In genomic region chr15:85687630-85688410, GRCm38 (mm10) we compare ENCODE assay signal across 8 mouse cellular contexts. TPM values are rescaled to one million over a fixed set of nuclear protein-coding genes. Genes with fewer than 3 reads are reported as not detected.
A peak's percentile ranks its signal among the peaks of the same experiment; 100 is the strongest.
DNase-seq lines count a peak whose midpoint lies in the region; ATAC-seq and TF ChIP-seq lines count a peak whose summit lies in the region.

No protein-coding gene starts in this region.

- intact Hi-C loops in heart, adult 2 months (cut with DNase I) = no loop called here

- H3K4me3 ChIP-seq in heart, adult 2 months = 0 out of 2 replicates have a peak overlapping the region, but pooled peaks have one; percentile 8
- no peak overlapping the region for H3K4me3 ChIP-seq in embryonic facial prominence, embryonic 10.5 days
- H3K4me3 ChIP-seq in limb, embryonic 11.5 days (ENCODE audit: low read depth, low read length) = no peak overlapping the region

- H3K79me2 ChIP-seq in heart, adult 2 months (replicated peaks; ENCODE audit: control insufficient read depth, insufficient read depth, low read length) = peaks cover 21% of the 10 kb centered on the region

- peaks cover 63% of the 10 kb centered on the region for H3K36me3 ChIP-seq in heart, adult 2 months (ENCODE audit: control insufficient read depth, insufficient read depth, low read length)
- no peaks in the 10 kb centered on the region for H3K36me3 ChIP-seq in embryonic facial prominence, embryonic 10.5 days (replicated peaks)
- no peaks in the 10 kb centered on the region for H3K36me3 ChIP-seq in limb, embryonic 11.5 days (ENCODE audit: control insufficient read depth, insufficient read depth, low read length)

- TF ChIP-seq CTCF in heart, adult 2 months (IDR thresholded peaks at IDR 0.05) = no peak

- H3K27ac ChIP-seq in heart, adult 2 months = peak overlapping the region; percentile 74
- H3K27ac ChIP-seq in embryonic facial prominence, embryonic 10.5 days (replicated peaks) = peak overlapping the region; percentile 65; the same call in 1 of the 2 replicates
- peak overlapping the region; percentile 77 for H3K27ac ChIP-seq in limb, embryonic 11.5 days (replicated peaks; ENCODE audit: low read depth, low read length)

- peaks cover 60% of the 10 kb centered on the region for H3K4me1 ChIP-seq in heart, adult 2 months (ENCODE audit: control insufficient read depth, insufficient read depth, low read length)
- peaks cover 26% of the 10 kb centered on the region for H3K4me1 ChIP-seq in embryonic facial prominence, embryonic 10.5 days
- peaks cover 19% of the 10 kb centered on the region for H3K4me1 ChIP-seq in limb, embryonic 11.5 days (ENCODE audit: control insufficient read depth, insufficient read depth, low read length)

- no peaks in the 10 kb centered on the region for H3K27me3 ChIP-seq in heart, adult 2 months (ENCODE audit: control insufficient read depth, insufficient read depth, low read length)
- H3K27me3 ChIP-seq in embryonic facial prominence, embryonic 10.5 days (replicated peaks; ENCODE audit: low read depth, poor library complexity, severe bottlenecking) = peaks cover 82% of the 10 kb centered on the region
- no peaks in the 10 kb centered on the region for H3K27me3 ChIP-seq in limb, embryonic 11.5 days (ENCODE audit: control insufficient read depth, insufficient read depth, low read length)

- ATAC-seq in limb, embryonic 11.5 days (ENCODE audit: insufficient number of reproducible peaks, low FRiP score, low TSS enrichment, low read depth) = no peak

- H3K9ac ChIP-seq in heart, adult 2 months (ENCODE audit: low read depth, low read length) = peak overlapping the region; percentile 18; the same call in 1 of the 2 replicates
- no peak overlapping the region; the same call in 1 of the 2 replicates for H3K9ac ChIP-seq in limb, embryonic 11.5 days (ENCODE audit: low read length)

- H3K9me3 ChIP-seq in embryonic facial prominence, embryonic 10.5 days = no peaks in the 10 kb centered on the region
- no peaks in the 10 kb centered on the region for H3K9me3 ChIP-seq in limb, embryonic 11.5 days (ENCODE audit: control insufficient read depth, low read length)

- peak in 1 of 2 experiments; percentile 65 for DNase-seq in heart, adult 2 months
- DNase-seq in heart, adult 8-10 months (ENCODE audit: low spot score) = no peak
- DNase-seq in 3134 (ENCODE audit: extremely low read depth, insufficient read length, low spot score) = peak; percentile 68
- no peak for DNase-seq in embryonic facial prominence, embryonic 10.5 days (ENCODE audit: low spot score)
- no peak for DNase-seq in limb, embryonic 11.5 days (ENCODE audit: low spot score)
- DNase-seq in ovary, postnatal 36 days (ENCODE audit: low spot score) = no peak
- DNase-seq in cerebellum, adult 11-12 months = no peak
- DNase-seq in retina, embryonic 14.5 days (ENCODE audit: low spot score) = no peak

- no peak for TF ChIP-seq EP300 in heart, adult 2 months (IDR thresholded peaks at IDR 0.05; ENCODE audit: insufficient read depth, low read depth, low read length)

- WGBS in heart, adult 2 months = 54% methylated on average over 15 of the region's 15 CpGs
- WGBS in embryonic facial prominence, embryonic 10.5 days = 74% methylated on average over 15 of the region's 15 CpGs
- 72% methylated on average over 15 of the region's 15 CpGs for WGBS in limb, embryonic 11.5 days

- H3K4me2 ChIP-seq in limb, embryonic 11.5 days (ENCODE audit: low read depth, severe bottlenecking) = no peak overlapping the region

- no peak for TF ChIP-seq POLR2A in heart, adult 2 months (IDR thresholded peaks at IDR 0.05; ENCODE audit: insufficient read depth, low read depth, low read length)

RNA-seq across cellular contexts. Expression of gene Ppara, which starts 47.0 kb away (rescaled TPM):
- 10 to 100 TPM; 53.1 to 60.7 TPM for total RNA-seq in heart, adult 2 months (2021)
- polyA plus RNA-seq in heart, adult 2 months (2012; rRNA removed) = 12.9 and 25.4 TPM in 2 replicates
- total RNA-seq in heart, adult 8-10 months (2022) = 10 to 100 TPM; 50.2 to 79.0 (median 59.5) TPM
- 0.29 and 0.75 TPM in 2 replicates for polyA plus RNA-seq in embryonic facial prominence, embryonic 10.5 days (2016; fragmentation: Nextera tagmentation; extraction: Ambion mirVana)
- polyA plus RNA-seq in limb, embryonic 11.5 days (2014; fragmentation: Nextera tagmentation; extraction: Ambion mirVana) = 0.91 and 1.0 TPM in 2 replicates
